Mouse (Mus musculus) kidney, adult 2 months (tissue): ENCODE measurements around the gene Gna13.

Experiments used
- CTCF ChIP-seq: fragments of 200-500 bp; conservative IDR thresholded peaks from 2 replicates; pipeline ENCODE4 v1.5.1; 2011; ENCODE audit warnings: low read depth, mild to moderate bottlenecking, control low read depth, low read length, moderate library complexity, mixed read lengths; ENCODE audit not compliant: insufficient read depth, insufficient read length
- POLR2A ChIP-seq: fragments of 200-500 bp; IDR thresholded peaks from one replicate; pipeline ENCODE4 v1.6.1; 2011; ENCODE audit warnings: low read depth, low read length, control low read depth

- TF ChIP-seq POLR2A (no peak), CTCF (no peak)
Observed at GRCm38 (mm10) chr11:109363191-109364133, 831 bp downstream of the Gna13 start.
